Mouse (Mus musculus): Measurements from ENCODE around the gene Pef1. TPM values are rescaled to one million over a fixed set of nuclear protein-coding genes. Genes with fewer than 3 reads are reported as not detected.

Pef1 gene
- polyA plus RNA-seq, 1 experiment from 2014 or later = 68.1 TPM

Other genes starting within 250 kb of the Pef1 start
- 0.07 and 0.08 TPM in 2 replicates for gene Spocd1, start 173.3 kb upstream of the Pef1 start, polyA plus RNA-seq (2015; fragmentation: Nextera tagmentation; extraction: Ambion mirVana)
- gene Adgrb2, start 117.7 kb upstream of the Pef1 start, polyA plus RNA-seq (2015; fragmentation: Nextera tagmentation; extraction: Ambion mirVana) = 3.6 and 4.7 TPM in 2 replicates
- 175 and 199 TPM in 2 replicates for gene Col16a1, start 54.7 kb upstream of the Pef1 start, polyA plus RNA-seq (2015; fragmentation: Nextera tagmentation; extraction: Ambion mirVana)
- 0.10 and 0.12 TPM in 2 replicates for gene Hcrtr1, start 36.8 kb downstream of the Pef1 start, polyA plus RNA-seq (2015; fragmentation: Nextera tagmentation; extraction: Ambion mirVana)
- 31.0 and 32.6 TPM in 2 replicates for gene Tinagl1, start 72.6 kb downstream of the Pef1 start, polyA plus RNA-seq (2015; fragmentation: Nextera tagmentation; extraction: Ambion mirVana)
- gene Gm853, start 119.8 kb downstream of the Pef1 start, polyA plus RNA-seq (2015; fragmentation: Nextera tagmentation; extraction: Ambion mirVana) = not detected in 2 replicates
- 132 and 136 TPM in 2 replicates for gene Serinc2, start 176.6 kb downstream of the Pef1 start, polyA plus RNA-seq (2015; fragmentation: Nextera tagmentation; extraction: Ambion mirVana)
- 37.2 and 72.7 TPM in 2 replicates for gene Fabp3, start 206.0 kb downstream of the Pef1 start, polyA plus RNA-seq (2015; fragmentation: Nextera tagmentation; extraction: Ambion mirVana)
- gene Gm10570, start 206.1 kb downstream of the Pef1 start, polyA plus RNA-seq (2015; fragmentation: Nextera tagmentation; extraction: Ambion mirVana) = not detected in 2 replicates